Mouse (Mus musculus) liver, embryonic 11.5 days (tissue): ENCODE results near the gene Vps35l. TPM values are rescaled to one million over a fixed set of nuclear protein-coding genes. Genes with fewer than 3 reads are reported as not detected.

Experiments used
- ATAC-seq: fragments of 200-750 bp; cut with Nextera tagmentation; replicated peaks from 2 replicates; pipeline ENCODE4 v1.8.0; 2017; ENCODE audit warnings: moderate number of reproducible peaks, mild to moderate bottlenecking, moderate TSS enrichment, moderate library complexity; ENCODE audit not compliant: low FRiP score
- DNase-seq: peaks from one replicate; pipeline ENCODE4 v3.0.0-alpha.2; 2017; ENCODE audit warnings: low spot score
- H3K27ac ChIP-seq: fragments of 300-500 bp; sonication (generic); 2 replicates; pipeline ENCODE4 v1.5.1; 2014; ENCODE audit warnings: mild to moderate bottlenecking, low read depth, low read length, control low read depth
- H3K27me3 ChIP-seq: fragments of 300-500 bp; sonication (generic); replicated peaks from 2 replicates; pipeline ENCODE4 v1.6.1; 2014; ENCODE audit warnings: low read length, mixed read lengths; ENCODE audit not compliant: control insufficient read depth, insufficient read depth
- H3K36me3 ChIP-seq: fragments of 300-500 bp; sonication (generic); 2 replicates; pipeline ENCODE4 v1.6.1; 2014; ENCODE audit warnings: mild to moderate bottlenecking, low read length, moderate library complexity, mixed read lengths; ENCODE audit not compliant: control insufficient read depth, insufficient read depth
- H3K4me1 ChIP-seq: fragments of 300-500 bp; sonication (generic); replicated peaks from 2 replicates; pipeline ENCODE4 v1.6.1; 2014; ENCODE audit warnings: low read length, mixed read lengths; ENCODE audit not compliant: control insufficient read depth, insufficient read depth
- H3K4me2 ChIP-seq: fragments of 300-500 bp; sonication (generic); 2 replicates; pipeline ENCODE4 v1.6.1; 2014; ENCODE audit warnings: mild to moderate bottlenecking, control low read depth, moderate library complexity
- H3K4me3 ChIP-seq: fragments of 300-500 bp; sonication (generic); 2 replicates; pipeline ENCODE4 v1.5.1; 2014; ENCODE audit warnings: low read depth, low read length, control low read depth
- H3K9ac ChIP-seq: fragments of 300-500 bp; sonication (generic); 2 replicates; pipeline ENCODE4 v1.6.1; 2014; ENCODE audit warnings: low read depth, low read length, control low read depth
- H3K9me3 ChIP-seq: fragments of 300-500 bp; sonication (generic); 2 replicates; pipeline ENCODE4 v1.6.1; 2016; ENCODE audit warnings: low read length, inconsistent platforms, mixed read lengths; ENCODE audit not compliant: control insufficient read depth
- WGBS: fragments of 180-500 bp; shearing (Covaris S2); extraction: QIAGEN DNeasy Blood & Tissue Kit; methylation state at CpG from one replicate; pipeline ENCODE4 v1.1.7; 2014; 5-methylcytosine and 5-hydroxymethylcytosine counted together
- polyA plus RNA-seq: library from polyadenylated mRNA; unstranded; fragments of >200 nt; fragmentation: Nextera tagmentation; extraction: Ambion mirVana; gene quantifications from 2 replicates; pipeline ENCODE4 v1.2.1, GENCODE M21; 2014

Vps35l gene
- polyA plus RNA-seq, 1 experiment from 2014 or later = 56.6 TPM

DNA sequence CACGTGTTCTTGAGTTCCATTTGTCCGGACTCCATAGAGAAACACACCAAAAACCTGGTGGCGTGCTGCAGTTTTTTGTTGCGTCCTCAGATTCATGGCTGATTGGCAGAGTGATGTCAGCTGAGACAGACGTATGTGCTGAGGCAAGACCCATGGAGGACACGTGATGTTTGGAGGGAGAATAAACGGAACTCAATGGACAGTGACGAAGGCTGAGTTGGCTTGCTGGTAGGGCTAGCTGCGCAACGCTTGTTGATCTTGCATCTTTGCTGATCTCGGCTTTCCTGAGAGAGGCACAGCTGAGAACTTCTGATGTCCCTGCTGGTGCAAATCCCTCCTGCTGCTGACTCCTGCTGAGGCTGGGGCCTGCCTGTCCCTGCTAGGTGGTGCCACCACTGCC lies 23.9 kb downstream of the Vps35l start:
- no peak overlapping the region for H3K4me3 ChIP-seq
- H3K9ac ChIP-seq = no peak overlapping the region
- H3K9me3 ChIP-seq = no peaks in the 10 kb centered on the region
- H3K4me2 ChIP-seq = no peak overlapping the region
- DNase-seq (no peak), ATAC-seq (no peak)
- H3K27ac ChIP-seq = no peak overlapping the region
- H3K27me3 ChIP-seq = no peaks in the 10 kb centered on the region
- peaks cover 16% of the 10 kb centered on the region; the same call in 1 of the 2 replicates for H3K36me3 ChIP-seq
- H3K4me1 ChIP-seq = 0 out of 2 replicates have a peak, but pooled peaks cover 4% of the 10 kb centered on the region
- WGBS = 91% methylated on average over 11 of the region's 11 CpGs

DNA sequence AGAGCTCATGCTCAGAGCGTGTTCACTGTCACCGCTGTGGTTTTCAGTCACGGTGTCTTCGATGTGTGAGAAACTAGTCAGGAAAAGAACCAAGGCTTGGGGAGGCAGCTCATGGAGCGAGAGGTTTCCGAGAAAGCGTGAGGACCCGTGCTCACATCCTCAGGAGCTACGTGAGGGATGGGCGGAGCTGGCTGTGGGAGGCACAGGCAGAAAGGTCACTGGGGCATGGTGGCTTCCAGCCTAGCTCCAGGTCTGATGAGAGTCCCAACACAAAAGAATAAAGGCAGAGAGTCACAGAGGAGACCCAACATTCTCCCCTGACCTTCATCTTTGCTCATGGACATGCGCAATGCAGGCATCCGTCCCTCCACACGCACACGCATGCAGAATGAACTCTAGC lies 24.7 kb downstream of the Vps35l start:
- Histone ChIP-seq H3K27ac (no peak overlapping the region), H3K36me3 (peaks cover 16% of the 10 kb centered on the region; the same call in 1 of the 2 replicates), H3K9me3 (no peaks in the 10 kb centered on the region), H3K27me3 (no peaks in the 10 kb centered on the region), H3K9ac (no peak overlapping the region), H3K4me1 (no peaks in the 10 kb centered on the region), H3K4me2 (no peak overlapping the region), H3K4me3 (no peak overlapping the region)
- 86% methylated on average over 14 of the region's 14 CpGs for WGBS
- ATAC-seq (no peak), DNase-seq (no peak)

DNA sequence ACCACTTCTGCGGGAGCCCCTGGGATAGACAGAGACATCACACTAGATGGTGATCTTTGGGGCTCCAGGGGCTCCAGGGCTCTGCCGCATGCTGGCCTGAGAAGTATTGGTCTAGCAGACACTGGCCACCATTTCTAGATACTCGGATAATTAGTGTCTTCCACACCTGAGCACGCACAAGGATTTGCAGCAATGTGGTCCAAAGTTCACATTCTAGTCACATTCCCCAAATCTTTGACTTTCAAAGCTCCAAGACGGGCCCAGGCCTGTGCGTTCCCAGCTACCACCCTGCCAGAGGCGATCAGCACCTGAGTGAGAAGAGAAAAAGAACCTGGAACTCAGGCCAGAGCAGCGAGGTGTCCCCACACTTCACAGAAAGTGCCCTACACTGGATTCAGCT lies 25.6 kb downstream of the Vps35l start:
- Histone ChIP-seq H3K27ac (no peak overlapping the region), H3K36me3 (peaks cover 14% of the 10 kb centered on the region; the same call in 1 of the 2 replicates), H3K9me3 (no peaks in the 10 kb centered on the region), H3K27me3 (no peaks in the 10 kb centered on the region), H3K4me1 (no peaks in the 10 kb centered on the region), H3K4me2 (no peak overlapping the region), H3K9ac (no peak overlapping the region), H3K4me3 (no peak overlapping the region)
- WGBS = 67% methylated on average over 8 of the region's 8 CpGs
- DNase-seq = no peak
- ATAC-seq = no peak

DNA sequence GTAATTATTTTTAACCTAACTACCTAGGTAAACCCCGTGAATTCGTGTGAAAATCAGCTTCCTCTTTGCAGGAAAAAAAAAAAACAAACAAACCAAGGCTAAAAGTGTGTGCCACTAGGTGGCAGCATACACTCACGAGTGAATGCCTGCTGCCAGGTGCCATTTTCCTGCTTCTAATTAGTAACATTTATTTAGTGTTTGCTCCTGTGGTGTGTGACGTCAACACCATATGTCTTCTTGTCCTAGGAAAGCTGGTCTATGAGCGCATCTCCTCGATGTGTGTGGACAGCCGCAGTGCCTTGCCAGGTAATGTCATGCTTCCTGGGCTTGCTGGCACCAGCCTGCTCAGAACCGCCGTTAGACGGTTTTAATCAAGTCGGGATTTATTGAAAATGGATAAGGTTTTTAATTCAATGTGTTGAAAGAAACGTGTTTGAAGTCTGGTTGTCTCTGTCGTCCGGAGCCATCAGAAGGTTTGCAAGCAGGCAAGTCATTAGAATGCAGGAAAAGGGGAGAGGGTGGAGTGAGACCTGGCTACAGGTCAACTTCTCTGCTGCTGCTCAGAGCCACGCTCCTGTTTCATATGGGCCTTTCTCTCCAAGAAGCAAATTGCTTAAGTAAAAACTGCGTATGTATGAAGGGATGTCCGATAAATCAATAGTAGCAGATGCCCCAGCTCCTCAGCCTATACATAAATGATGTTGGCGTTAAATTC lies 26.2 kb downstream of the Vps35l start:
- no peaks in the 10 kb centered on the region for H3K27me3 ChIP-seq
- no peaks in the 10 kb centered on the region for H3K9me3 ChIP-seq
- H3K4me1 ChIP-seq = no peaks in the 10 kb centered on the region
- 64% methylated on average over 18 of the region's 18 CpGs for WGBS
- DNase-seq (peak; percentile 46), ATAC-seq (no peak)
- H3K4me2 ChIP-seq = no peak overlapping the region
- H3K36me3 ChIP-seq = peaks cover 9% of the 10 kb centered on the region; the same call in 1 of the 2 replicates
- H3K4me3 ChIP-seq = no peak overlapping the region
- H3K27ac ChIP-seq = no peak overlapping the region
- no peak overlapping the region for H3K9ac ChIP-seq

DNA sequence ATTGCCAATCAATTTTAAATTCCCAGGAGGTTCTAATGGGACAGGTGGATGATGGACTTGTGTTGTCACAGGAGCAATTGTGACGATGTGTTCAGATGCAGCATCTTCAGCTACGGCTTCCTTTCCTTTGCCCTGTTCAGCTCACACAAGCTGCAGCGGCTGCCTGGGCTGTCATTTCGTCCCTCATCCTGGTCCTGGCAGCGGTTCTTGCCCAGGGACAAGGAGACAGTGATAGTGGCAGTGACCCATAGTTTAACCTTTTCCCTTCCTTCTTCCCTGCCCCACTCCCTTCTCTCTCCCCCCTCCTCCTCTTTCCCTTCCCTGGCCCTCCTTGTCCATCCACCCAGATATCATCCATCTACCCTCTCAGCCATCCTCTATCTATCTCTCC lies 26.8 kb downstream of the Vps35l start:
- DNase-seq (no peak), ATAC-seq (no peak)
- Histone ChIP-seq H3K9me3 (no peaks in the 10 kb centered on the region), H3K36me3 (peaks cover 5% of the 10 kb centered on the region; the same call in 1 of the 2 replicates), H3K4me3 (no peak overlapping the region), H3K4me1 (no peaks in the 10 kb centered on the region), H3K4me2 (no peak overlapping the region), H3K9ac (no peak overlapping the region), H3K27me3 (no peaks in the 10 kb centered on the region), H3K27ac (no peak overlapping the region)
- 91% methylated on average over 5 of the region's 5 CpGs for WGBS

DNA sequence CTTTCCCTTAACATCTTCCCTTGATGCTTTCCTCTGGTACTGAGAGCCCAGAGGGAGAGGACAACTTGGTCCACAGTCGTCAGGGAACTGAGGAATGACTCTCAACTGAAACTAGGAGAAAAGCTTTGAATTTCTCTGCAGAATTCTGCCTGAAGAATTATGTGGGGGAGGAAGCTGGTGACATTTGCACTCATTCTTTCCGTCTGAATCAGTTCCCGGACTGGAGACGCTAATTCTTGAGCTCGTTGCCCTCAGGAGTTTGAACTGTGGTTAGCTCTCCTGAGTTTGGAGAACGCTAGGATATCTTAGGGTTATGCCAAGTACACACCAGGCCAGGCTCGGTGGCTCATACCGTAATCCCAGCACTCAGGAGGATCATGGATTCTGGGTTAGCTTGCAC lies 29.2 kb downstream of the Vps35l start:
- Histone ChIP-seq H3K36me3 (no peaks in the 10 kb centered on the region; the same call in 1 of the 2 replicates), H3K9ac (no peak overlapping the region), H3K27me3 (no peaks in the 10 kb centered on the region), H3K4me2 (no peak overlapping the region), H3K4me1 (no peaks in the 10 kb centered on the region), H3K4me3 (no peak overlapping the region), H3K9me3 (no peaks in the 10 kb centered on the region), H3K27ac (no peak overlapping the region)
- ATAC-seq (no peak), DNase-seq (no peak)
- WGBS = 67% methylated on average over 8 of the region's 8 CpGs

DNA sequence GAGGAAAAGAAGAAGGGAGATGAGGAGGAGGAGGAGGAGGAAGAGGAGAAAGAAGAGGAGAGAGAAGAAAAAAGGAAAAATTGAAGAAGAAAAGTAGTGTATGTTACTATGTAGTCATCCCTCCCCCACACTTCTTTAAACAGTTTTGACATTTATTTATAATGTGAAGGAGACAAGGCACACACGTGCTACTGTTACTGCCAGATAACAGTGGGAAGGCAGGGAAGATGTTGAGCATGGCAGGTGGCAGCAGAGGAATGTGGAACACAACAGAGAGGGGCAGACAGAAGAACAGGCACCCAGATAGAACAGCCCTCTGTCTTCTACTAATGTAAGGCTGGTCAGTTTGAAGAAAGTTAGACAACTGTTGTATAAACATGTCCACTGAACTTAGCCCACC lies 29.6 kb downstream of the Vps35l start:
- 22% methylated on average over 1 of the region's 1 CpGs for WGBS
- no peaks in the 10 kb centered on the region; the same call in 1 of the 2 replicates for H3K36me3 ChIP-seq
- no peaks in the 10 kb centered on the region for H3K4me1 ChIP-seq
- no peak overlapping the region for H3K9ac ChIP-seq
- no peaks in the 10 kb centered on the region for H3K27me3 ChIP-seq
- H3K4me2 ChIP-seq = no peak overlapping the region
- DNase-seq (no peak), ATAC-seq (0 out of 2 replicates have a peak, but pooled peaks have one; percentile 33)
- H3K4me3 ChIP-seq = no peak overlapping the region
- H3K27ac ChIP-seq = no peak overlapping the region
- no peaks in the 10 kb centered on the region for H3K9me3 ChIP-seq

DNA sequence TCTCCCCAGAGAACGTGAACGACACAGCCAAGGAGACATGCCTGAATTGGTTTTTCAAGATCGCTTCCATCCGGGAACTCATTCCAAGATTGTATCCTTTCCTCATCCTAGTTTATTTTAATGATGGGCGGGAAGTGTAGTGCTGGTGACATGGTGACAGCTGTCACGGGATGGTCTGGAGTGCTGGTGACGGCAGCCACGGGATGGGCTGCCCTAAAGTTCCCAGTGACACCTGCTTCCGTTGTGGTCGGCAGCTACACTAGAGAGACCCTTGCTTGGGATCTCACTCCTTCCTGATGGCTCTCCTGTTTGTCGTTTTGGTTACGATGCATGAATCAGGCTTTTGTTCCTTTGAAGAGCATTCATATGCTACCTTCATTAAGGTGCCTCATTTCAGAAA lies 33.0 kb downstream of the Vps35l start:
- no peak for DNase-seq
- H3K9ac ChIP-seq = no peak overlapping the region
- H3K4me2 ChIP-seq = no peak overlapping the region
- H3K27ac ChIP-seq = no peak overlapping the region
- H3K9me3 ChIP-seq = no peaks in the 10 kb centered on the region
- no peaks in the 10 kb centered on the region; the same call in none of the 2 replicates for H3K36me3 ChIP-seq
- 90% methylated on average over 12 of the region's 12 CpGs for WGBS
- no peaks in the 10 kb centered on the region for H3K27me3 ChIP-seq
- 0 out of 2 replicates have a peak, but pooled peaks cover 3% of the 10 kb centered on the region for H3K4me1 ChIP-seq
- H3K4me3 ChIP-seq = no peak overlapping the region
- ATAC-seq = no peak

DNA sequence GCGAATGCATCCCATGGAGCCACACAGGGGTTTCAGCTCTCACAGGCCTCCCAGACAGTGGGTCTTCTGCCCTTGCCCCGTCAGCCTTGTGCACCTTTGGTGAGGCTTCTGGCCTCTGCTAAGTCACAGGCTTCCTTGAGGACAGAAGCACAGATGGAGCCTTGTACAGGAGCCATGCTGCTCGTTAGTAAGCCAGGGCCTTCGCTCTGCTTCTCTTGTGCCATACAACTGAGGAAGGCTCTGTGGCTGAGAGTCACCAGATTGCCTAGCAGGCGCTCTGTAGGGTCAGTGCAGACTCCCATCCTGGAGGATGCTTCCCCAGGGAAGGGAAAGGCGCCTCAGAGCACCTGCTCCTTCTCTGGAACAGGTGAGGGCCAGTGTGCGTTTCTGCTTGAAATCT lies 36.0 kb downstream of the Vps35l start:
- Histone ChIP-seq H3K4me2 (no peak overlapping the region), H3K4me1 (0 out of 2 replicates have a peak, but pooled peaks cover 3% of the 10 kb centered on the region), H3K27ac (no peak overlapping the region), H3K27me3 (no peaks in the 10 kb centered on the region), H3K9ac (no peak overlapping the region), H3K4me3 (no peak overlapping the region), H3K36me3 (peaks cover 2% of the 10 kb centered on the region), H3K9me3 (no peaks in the 10 kb centered on the region)
- ATAC-seq = no peak
- 86% methylated on average over 7 of the region's 7 CpGs for whole genome bisulfite sequencing
- no peak for DNase-seq
